Mouse (Mus musculus) ES-E14 (cell line): ENCODE results near the gene Gadd45b. TPM values are rescaled to one million over a fixed set of nuclear protein-coding genes. Genes with fewer than 3 reads are reported as not detected.
A peak's percentile ranks its signal among the peaks of the same experiment; 100 is the strongest.

Experiments
- DNase-seq: peaks from one replicate; pipeline ENCODE4 v3.0.0-alpha.2; 2013; ENCODE audit warnings: low read depth, low spot score
- H3K27ac ChIP-seq: 2 replicates; pipeline ENCODE4 v1.5.1; 2012; ENCODE audit warnings: low read depth, mild to moderate bottlenecking, low read length, moderate library complexity, mixed read lengths; ENCODE audit not compliant: poor library complexity, insufficient read depth, severe bottlenecking
- H3K36me3 ChIP-seq: 2 replicates; pipeline ENCODE4 v1.6.1; 2012; ENCODE audit warnings: mild to moderate bottlenecking, low read length, moderate library complexity, mixed read lengths; ENCODE audit not compliant: control insufficient read depth, poor library complexity, insufficient read depth, severe bottlenecking
- H3K4me1 ChIP-seq, 2 experiments: fragments of 150-350 bp in 1 of 2; sonication (generic) in 1 of 2; 2 replicates each; pipeline ENCODE4 v1.6.1; 2012; ENCODE audit warnings: low read length in 2 of 2, mild to moderate bottlenecking in 1 of 2, mixed read lengths in 1 of 2; ENCODE audit not compliant: control insufficient read depth in 2 of 2, insufficient read depth in 2 of 2, poor library complexity in 1 of 2
- H3K4me3 ChIP-seq, 2 experiments: fragments of 150-350 bp in 1 of 2; sonication (generic) in 1 of 2; 2 replicates each; pipeline ENCODE4 v1.5.1; 2012; ENCODE audit warnings: low read length in 2 of 2, low read depth in 1 of 2, mild to moderate bottlenecking in 1 of 2, mixed read lengths in 1 of 2; ENCODE audit not compliant: insufficient read depth in 1 of 2, poor library complexity in 1 of 2, severe bottlenecking in 1 of 2
- H3K9ac ChIP-seq: 2 replicates; pipeline ENCODE4 v1.6.1; 2012; ENCODE audit warnings: low read depth, mild to moderate bottlenecking, low read length, mixed read lengths; ENCODE audit not compliant: poor library complexity, insufficient read depth, severe bottlenecking
- H3K9me3 ChIP-seq: fragments of 150-350 bp; sonication (generic); 2 replicates; pipeline ENCODE4 v1.6.1; 2012; ENCODE audit warnings: low read depth, mild to moderate bottlenecking, low read length; ENCODE audit not compliant: control insufficient read depth, insufficient read depth
- CHD2 ChIP-seq: IDR thresholded peaks from 2 replicates; pipeline ENCODE4 v1.6.1; 2014; ENCODE audit warnings: mild to moderate bottlenecking, low read depth, low read length, inconsistent platforms
- HCFC1 ChIP-seq: IDR thresholded peaks from 2 replicates; pipeline ENCODE4 v1.6.1; 2012; ENCODE audit warnings: low read length, inconsistent platforms, borderline replicate concordance; ENCODE audit not compliant: insufficient read depth
- MAFK ChIP-seq: IDR thresholded peaks from 2 replicates; pipeline ENCODE4 v1.6.1; 2014; ENCODE audit warnings: mild to moderate bottlenecking, low read depth, low read length, inconsistent platforms; ENCODE audit not compliant: insufficient read depth
- ZC3H11A ChIP-seq: IDR thresholded peaks from 2 replicates; pipeline ENCODE4 v1.6.1; 2012; ENCODE audit warnings: low read depth, mild to moderate bottlenecking, inconsistent platforms, low read length, borderline replicate concordance
- ZNF384 ChIP-seq: IDR thresholded peaks from 2 replicates; pipeline ENCODE4 v1.6.1; 2012; ENCODE audit warnings: low read depth, low read length, inconsistent platforms
- in situ Hi-C, 2 experiments: fragments of 600-800 bp; cut with MboI; formaldehyde crosslinking; loops; one replicate each; pipeline ENCODE4 v1.15.1; 2025; ENCODE audit warnings: low sequenced_read_pairs in 2 of 2, inconsistent platforms in 1 of 2; ENCODE audit not compliant: unreplicated experiment in 2 of 2
- total RNA-seq: library from RNA; depleted of rRNA; stranded (reverse); fragments of 300-350 nt; gene quantifications from 2 replicates; pipeline ENCODE4 v1.2.3, GENCODE M21; 2012

The Gadd45b gene
- total RNA-seq, 1 experiment = 36.0 TPM

- Histone ChIP-seq H3K27ac (peak overlapping the region; percentile 45; the same call in 1 of the 2 replicates), H3K4me3 (no peak overlapping the region), H3K4me1 (peaks cover 9 to 54% of the 10 kb centered on the region in 2 experiments), H3K9ac (no peak overlapping the region), H3K36me3 (no peaks in the 10 kb centered on the region), H3K9me3 (no peaks in the 10 kb centered on the region)
- DNase-seq = no peak
- no peak for TF ChIP-seq ZC3H11A
- no peak for TF ChIP-seq MAFK
- no peak for TF ChIP-seq HCFC1
- TF ChIP-seq CHD2 = no peak
- no peak for TF ChIP-seq ZNF384
- in situ Hi-C loops = no loop called here
These were observed 17.9 kb downstream of the Gadd45b start for GRCm38 (mm10) chr10:80947802-80948201.

GRCm38 (mm10) chr10:80948570-80948969 lies 18.7 kb downstream of the Gadd45b start:
- peak overlapping the region; percentile 48; the same call in 1 of the 2 replicates for H3K9ac ChIP-seq
- H3K4me3 ChIP-seq = peak overlapping the region; percentile 2; a peak in 3 of 4 replicates
- peak overlapping the region; percentile 45; the same call in 1 of the 2 replicates for H3K27ac ChIP-seq
- H3K36me3 ChIP-seq = no peaks in the 10 kb centered on the region
- H3K9me3 ChIP-seq = no peaks in the 10 kb centered on the region
- peak; percentile 64 for DNase-seq
- TF ChIP-seq ZC3H11A (no peak), ZNF384 (peak; percentile 69)
- in situ Hi-C loops = no loop called here
- H3K4me1 ChIP-seq = peaks cover 6 to 56% of the 10 kb centered on the region in 2 experiments

DNA sequence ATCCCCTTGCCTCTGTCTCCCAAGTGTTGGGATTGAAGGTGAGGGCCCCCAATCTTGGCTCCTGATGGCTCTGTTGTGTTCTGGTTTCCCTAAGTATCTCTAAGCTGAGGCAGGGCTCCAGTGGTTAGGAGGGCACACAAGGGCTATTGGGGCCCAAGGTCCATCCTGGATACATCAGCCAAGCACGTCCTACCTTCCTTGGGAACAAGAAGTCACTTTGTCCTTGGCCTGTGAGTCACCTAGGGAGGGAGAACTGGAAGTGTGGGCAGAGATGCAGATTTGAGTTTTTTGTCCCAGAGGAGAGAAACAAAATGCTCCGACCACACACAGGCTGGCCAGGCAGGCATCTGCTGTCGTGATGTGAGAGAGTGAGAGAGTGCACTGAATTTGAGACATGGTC lies 19.2 kb downstream of the Gadd45b start:
- no peak for TF ChIP-seq CHD2
- TF ChIP-seq ZC3H11A = no peak
- TF ChIP-seq HCFC1 = no peak
- TF ChIP-seq MAFK = no peak
- TF ChIP-seq ZNF384 = no peak
- no peak for DNase-seq
- Histone ChIP-seq H3K9me3 (no peaks in the 10 kb centered on the region), H3K4me3 (peak overlapping the region; percentile 2; a peak in 3 of 4 replicates), H3K9ac (peak overlapping the region; percentile 48; the same call in 1 of the 2 replicates), H3K4me1 (peaks cover 6 to 54% of the 10 kb centered on the region in 2 experiments), H3K27ac (peak overlapping the region; percentile 41; the same call in 1 of the 2 replicates), H3K36me3 (no peaks in the 10 kb centered on the region)
- in situ Hi-C loops = no loop called here

DNA sequence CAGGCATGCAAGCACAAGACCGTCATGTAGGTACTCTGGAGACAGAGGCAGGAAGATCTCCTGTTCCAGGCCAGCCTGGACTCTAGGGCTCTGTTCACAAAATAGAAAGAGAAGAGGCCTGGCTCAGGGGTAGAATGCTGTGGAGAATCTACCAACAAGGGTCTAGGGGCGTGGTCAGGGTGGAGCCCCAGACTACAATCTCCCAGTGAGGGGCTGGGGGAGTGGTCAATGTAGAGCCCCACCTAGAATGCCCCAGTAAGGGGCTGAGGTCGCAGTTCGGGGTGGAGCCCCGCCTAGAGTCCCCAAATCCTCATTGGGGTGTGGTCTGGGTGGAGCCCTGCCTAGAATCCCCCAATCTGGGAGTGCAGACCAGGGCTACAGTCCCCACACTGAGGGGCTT lies 20.4 kb downstream of the Gadd45b start:
- peak overlapping the region; percentile 46; the same call in 1 of the 2 replicates for H3K27ac ChIP-seq
- H3K4me3 ChIP-seq = peak overlapping the region in 1 of 2 experiments; percentile 12; a peak in 3 of 4 replicates
- peaks cover 8 to 62% of the 10 kb centered on the region in 2 experiments for H3K4me1 ChIP-seq
- peak; percentile 60 for DNase-seq
- TF ChIP-seq ZC3H11A = no peak
- TF ChIP-seq HCFC1 = no peak
- TF ChIP-seq CHD2 = no peak
- TF ChIP-seq ZNF384 = no peak
- TF ChIP-seq MAFK = no peak
- in situ Hi-C loops = no loop called here
- 0 out of 2 replicates have a peak overlapping the region, but pooled peaks have one; percentile 26 for H3K9ac ChIP-seq
- H3K36me3 ChIP-seq = no peaks in the 10 kb centered on the region
- no peaks in the 10 kb centered on the region for H3K9me3 ChIP-seq
